Mouse (Mus musculus) ES-E14 (cell line): ENCODE measurements around the gene Olfr390. TPM values are rescaled to one million over a fixed set of nuclear protein-coding genes. Genes with fewer than 3 reads are reported as not detected.

Experiments
- total RNA-seq: library from RNA; depleted of rRNA; stranded (reverse); fragments of 300-350 nt; gene quantifications from 2 replicates; pipeline ENCODE4 v1.2.3, GENCODE M21; 2012; rRNA removed

The Olfr390 gene
- total RNA-seq, 1 experiment, result not detected

Other genes starting within 250 kb of the Olfr390 start
- gene Olfr385, start 190.0 kb upstream of the Olfr390 start, total RNA-seq, result not detected in 2 replicates
- not detected in 2 replicates for gene Olfr384, start 184.4 kb upstream of the Olfr390 start, total RNA-seq
- gene Zfp735, start 94.2 kb upstream of the Olfr390 start, total RNA-seq, result not detected in 2 replicates
- gene Olfr389, start 2.3 kb upstream of the Olfr390 start, total RNA-seq, result not detected in 2 replicates
- not detected in 2 replicates for gene Olfr391-ps, start 20.1 kb downstream of the Olfr390 start, total RNA-seq
- gene Olfr392, start 34.1 kb downstream of the Olfr390 start, total RNA-seq, result not detected in 2 replicates
- not detected in 2 replicates for gene Olfr393, start 68.5 kb downstream of the Olfr390 start, total RNA-seq
- gene Olfr394, start 107.8 kb downstream of the Olfr390 start, total RNA-seq, result not detected in 2 replicates
- not detected in 2 replicates for gene Olfr395, start 126.3 kb downstream of the Olfr390 start, total RNA-seq
- not detected in 2 replicates for gene Olfr23, start 153.7 kb downstream of the Olfr390 start, total RNA-seq
- gene Olfr397, start 177.9 kb downstream of the Olfr390 start, total RNA-seq, result not detected in 2 replicates
- not detected in 2 replicates for gene Olfr398, start 207.4 kb downstream of the Olfr390 start, total RNA-seq